Mouse (Mus musculus): ENCODE data around the gene Ttc7b.

GRCm38 (mm10) chr12:100447701-100448277 is 72.8 kb downstream of the Ttc7b start:
- TF ChIP-seq POLR2A (IDR thresholded peaks at IDR 0.05; ENCODE audit: insufficient read length, low read depth) (no peak), E2F4 (IDR thresholded peaks at IDR 0.05; ENCODE audit: insufficient read depth) (no peak), MAX (IDR thresholded peaks at IDR 0.05; ENCODE audit: low read depth) (no peak), SRF (IDR thresholded peaks at IDR 0.05; ENCODE audit: control insufficient read depth, insufficient read length, low read depth) (no peak), REST (IDR thresholded peaks at IDR 0.05; ENCODE audit: insufficient read depth, insufficient read length) (no peak), USF1 (IDR thresholded peaks at IDR 0.05; ENCODE audit: low read depth) (no peak), TCF12 (IDR thresholded peaks at IDR 0.05; ENCODE audit: insufficient read depth, poor library complexity, severe bottlenecking) (no peak), POLR2AphosphoS2 (IDR thresholded peaks at IDR 0.05; ENCODE audit: insufficient read length, low read depth) (no peak), MYOG (IDR thresholded peaks at IDR 0.05; ENCODE audit: control insufficient read depth in 1 of 3, insufficient read depth in 1 of 3, insufficient read length in 2 of 3, low read depth in 2 of 3) (no peak), TCF3 (IDR thresholded peaks at IDR 0.05; ENCODE audit: insufficient read length, low read depth) (no peak), CEBPB (IDR thresholded peaks at IDR 0.05; ENCODE audit: insufficient read depth, poor library complexity, severe bottlenecking) (no peak), MYOD1 (IDR thresholded peaks at IDR 0.05; ENCODE audit: control insufficient read depth in 1 of 3, insufficient read length in 2 of 3, low read depth in 2 of 3) (no peak)
